Mouse (Mus musculus) megakaryocyte, adult 5-6 weeks (primary cell): ENCODE measurements at regions not wholly inside any gene's neighbourhood (a gene's known extent, or its start where the extent isn't known, plus 50 kb on each side); places are given as distances from the start of the nearest gene placed in this dataset.

ENCODE experiments used
- ATAC-seq: 2 replicates; pipeline ENCODE4 v1.8.0; 2016; ENCODE audit warnings: mild to moderate bottlenecking, inconsistent platforms; ENCODE audit not compliant: poor library complexity, severe bottlenecking

DNA sequence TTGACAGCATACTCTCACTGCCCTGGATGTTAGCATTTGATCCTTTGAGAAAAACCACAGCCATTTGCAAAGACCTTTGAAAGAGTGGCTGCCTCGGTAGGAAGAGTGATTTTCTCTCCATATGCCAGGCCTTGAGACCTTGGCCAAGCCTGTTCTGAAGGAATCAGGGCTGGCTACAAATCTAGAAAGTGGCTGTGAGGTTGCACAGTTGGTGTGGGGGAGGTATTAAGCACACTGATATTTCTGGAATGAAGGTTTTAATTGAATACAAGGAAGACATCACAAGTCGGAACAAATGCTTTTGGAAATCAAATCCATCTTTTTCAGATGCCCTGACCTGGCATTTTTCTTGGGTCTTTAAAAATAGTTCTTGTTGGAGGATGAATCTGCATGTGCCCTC, 143.5 kb downstream of the Zfp706 start:
- no peak for ATAC-seq

DNA sequence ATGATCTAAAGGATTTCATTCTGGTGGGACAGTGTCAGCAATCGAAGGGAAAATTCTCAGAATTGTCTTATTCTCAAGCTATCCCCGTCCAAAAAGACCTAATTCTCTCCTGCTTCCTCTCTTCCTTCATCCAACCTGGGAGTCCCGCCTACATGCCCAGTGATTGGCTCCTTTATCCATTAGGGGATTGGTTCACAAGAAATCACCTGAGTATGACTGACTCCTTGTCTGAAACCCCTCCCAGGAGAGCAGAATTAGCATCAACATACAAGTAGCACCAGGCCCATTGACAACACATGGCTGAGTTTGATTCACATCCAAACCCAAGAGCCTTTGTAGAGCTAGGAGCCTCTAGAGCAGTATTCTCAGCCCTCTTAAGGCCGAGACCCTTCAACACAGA, 148.9 kb downstream of the Zfp706 start:
- ATAC-seq = no peak

- no peak for ATAC-seq
Measured at GRCm38 (mm10) chr15:36857622-36858021, 150.0 kb downstream of the Zfp706 start.

DNA sequence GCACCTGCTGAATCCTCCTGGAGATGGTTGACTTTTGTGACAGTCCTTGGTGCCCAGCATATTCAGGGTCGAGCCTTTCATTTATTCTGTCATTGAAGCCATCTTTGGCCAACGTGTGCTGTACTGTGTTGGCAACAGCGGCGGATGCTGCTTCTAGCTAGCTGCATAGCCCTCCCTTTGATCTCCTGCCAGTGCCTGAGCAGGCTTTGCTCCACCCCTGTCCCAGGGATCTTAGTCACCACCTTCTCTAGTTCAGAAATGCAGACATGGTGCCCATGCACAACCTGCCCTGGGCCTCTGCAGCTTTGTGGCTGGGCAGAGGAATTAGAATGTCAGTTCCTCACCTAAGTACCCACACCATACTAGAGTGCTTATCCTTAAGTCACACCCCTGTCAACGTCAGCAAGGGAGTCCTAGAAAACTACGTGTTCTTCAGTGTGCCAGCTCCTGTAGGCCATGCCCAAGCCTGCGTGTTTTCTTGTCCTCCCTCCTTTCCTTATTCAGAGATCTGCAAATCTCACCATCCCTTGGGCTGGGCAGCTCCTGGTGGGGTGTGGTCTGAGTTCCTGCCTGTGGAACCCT, 151.9 kb downstream of the Zfp706 start:
- ATAC-seq = no peak

DNA sequence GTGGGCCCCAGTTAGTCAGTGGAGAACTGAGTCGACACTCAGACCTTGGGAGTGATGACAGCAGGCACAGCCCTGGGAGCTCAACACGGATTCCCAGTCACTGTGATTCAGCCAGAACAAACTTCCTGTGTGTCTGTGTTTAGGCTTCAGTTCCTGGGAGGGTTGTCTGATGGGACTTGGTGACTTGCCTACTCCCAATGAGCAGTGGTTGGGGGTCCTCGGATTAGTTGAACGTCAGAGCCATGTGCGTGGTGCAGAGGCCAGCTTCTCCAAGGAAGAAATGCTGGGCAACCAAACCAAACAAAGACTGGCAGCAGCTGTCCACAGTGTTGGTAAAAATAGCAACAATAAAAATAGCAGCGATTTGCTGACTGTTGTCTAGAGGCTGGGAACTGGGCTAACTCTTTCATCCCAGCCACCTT, 152.7 kb downstream of the Zfp706 start:
- no peak for ATAC-seq

DNA sequence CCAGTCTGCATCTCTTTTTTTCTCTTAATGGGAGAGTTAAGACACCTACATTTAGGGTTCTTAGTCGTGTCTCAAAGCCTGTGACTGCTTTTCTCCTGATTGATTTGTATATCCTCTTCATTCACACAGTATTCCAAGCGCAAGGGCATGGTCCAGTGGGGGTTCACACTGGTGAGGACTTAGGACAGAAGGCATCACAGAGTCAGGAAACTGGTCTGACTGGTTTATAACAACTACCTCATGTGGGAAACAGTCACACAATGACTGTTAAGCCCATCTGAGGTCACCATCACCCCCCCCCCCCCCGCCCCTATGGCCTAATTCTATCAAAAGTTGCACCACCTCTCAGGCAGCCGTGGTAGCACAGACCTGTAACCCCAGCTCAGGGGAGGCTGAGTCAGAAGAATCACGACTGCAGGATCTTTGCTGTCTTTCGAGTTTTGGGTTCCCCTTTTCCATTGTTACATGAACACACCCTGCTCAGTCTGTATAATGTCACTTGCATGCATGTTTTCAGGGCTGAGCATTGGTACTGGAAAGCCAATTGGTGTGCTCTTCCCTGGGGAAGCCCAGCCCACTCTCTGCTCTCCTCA, 155.2 kb downstream of the Zfp706 start:
- peak; percentile 77 for ATAC-seq

DNA sequence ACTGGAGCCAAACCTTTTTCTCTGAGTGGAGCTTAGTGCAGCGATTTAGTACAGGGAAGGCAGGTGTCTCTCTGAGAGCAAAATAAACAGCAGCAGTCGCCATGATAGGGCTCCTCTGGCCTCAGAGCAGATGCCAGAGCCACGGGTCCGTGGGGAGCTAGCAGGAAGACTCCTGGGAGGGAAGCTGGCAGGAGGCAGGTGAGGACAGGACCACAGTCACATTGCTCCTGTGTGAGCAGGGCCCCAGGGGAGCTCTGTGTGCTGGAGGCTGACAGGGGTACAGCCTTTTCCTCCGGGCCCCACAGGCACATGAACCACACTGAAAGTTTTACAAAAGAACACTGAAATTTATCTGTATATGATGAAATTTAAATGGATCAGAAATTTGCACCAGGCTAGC, 159.3 kb downstream of the Zfp706 start:
- no peak for ATAC-seq

DNA sequence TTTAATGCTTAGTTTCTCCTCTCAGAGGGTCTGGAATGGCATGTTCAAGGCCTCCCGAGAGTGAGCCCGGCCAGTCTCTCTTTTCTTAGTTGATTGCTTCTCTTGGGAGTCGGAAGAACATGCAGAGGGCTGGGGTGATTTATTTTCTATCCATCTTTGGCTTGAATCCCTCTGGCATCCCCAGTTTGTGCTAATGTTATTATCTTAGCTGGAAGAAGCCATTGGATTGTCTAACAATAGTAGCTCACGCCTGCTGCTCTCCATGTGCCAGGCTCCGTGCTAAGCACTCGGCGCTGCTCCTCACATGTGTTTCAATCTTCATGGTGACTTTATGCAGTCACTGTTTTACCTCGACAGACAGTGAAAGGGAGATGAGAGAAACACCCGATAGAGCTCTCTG, 160.8 kb downstream of the Zfp706 start:
- ATAC-seq = no peak
